Mouse (Mus musculus): ENCODE measurements around the gene BC030870. TPM values are rescaled to one million over a fixed set of nuclear protein-coding genes. Genes with fewer than 3 reads are reported as not detected.

Gene BC030870
- total RNA-seq, 2 experiments from 2014 or later, result not detected

Small RNAs within 50 kb of the gene (microRNA-seq; reads per million reads assigned to microRNA genes)
- 0 reads per million in 2 experiments for gene Gm24333

Other genes starting within 250 kb of the BC030870 start
- 10 to 100 TPM; 17.2 TPM for gene Tmem192, start 182.4 kb downstream of the BC030870 start, total RNA-seq (2021)
- gene Trim75, start 141.7 kb downstream of the BC030870 start, total RNA-seq (2021), result not detected
- gene Trim61, start 111.0 kb downstream of the BC030870 start, total RNA-seq (2021), result not detected
- gene Trim60, start 111.0 kb downstream of the BC030870 start, total RNA-seq (2021), result not detected
- not detected for gene Apela, start 92.2 kb downstream of the BC030870 start, total RNA-seq (2021)
- gene Gm10663, start 54.5 kb downstream of the BC030870 start, total RNA-seq (2021), result not detected